Mouse (Mus musculus): Measurements from ENCODE around the gene Rb1. TPM values are rescaled to one million over a fixed set of nuclear protein-coding genes. Genes with fewer than 3 reads are reported as not detected.

The Rb1 gene
- polyA plus RNA-seq, 1 experiment from 2014 or later, result 54.3 TPM

DNA sequence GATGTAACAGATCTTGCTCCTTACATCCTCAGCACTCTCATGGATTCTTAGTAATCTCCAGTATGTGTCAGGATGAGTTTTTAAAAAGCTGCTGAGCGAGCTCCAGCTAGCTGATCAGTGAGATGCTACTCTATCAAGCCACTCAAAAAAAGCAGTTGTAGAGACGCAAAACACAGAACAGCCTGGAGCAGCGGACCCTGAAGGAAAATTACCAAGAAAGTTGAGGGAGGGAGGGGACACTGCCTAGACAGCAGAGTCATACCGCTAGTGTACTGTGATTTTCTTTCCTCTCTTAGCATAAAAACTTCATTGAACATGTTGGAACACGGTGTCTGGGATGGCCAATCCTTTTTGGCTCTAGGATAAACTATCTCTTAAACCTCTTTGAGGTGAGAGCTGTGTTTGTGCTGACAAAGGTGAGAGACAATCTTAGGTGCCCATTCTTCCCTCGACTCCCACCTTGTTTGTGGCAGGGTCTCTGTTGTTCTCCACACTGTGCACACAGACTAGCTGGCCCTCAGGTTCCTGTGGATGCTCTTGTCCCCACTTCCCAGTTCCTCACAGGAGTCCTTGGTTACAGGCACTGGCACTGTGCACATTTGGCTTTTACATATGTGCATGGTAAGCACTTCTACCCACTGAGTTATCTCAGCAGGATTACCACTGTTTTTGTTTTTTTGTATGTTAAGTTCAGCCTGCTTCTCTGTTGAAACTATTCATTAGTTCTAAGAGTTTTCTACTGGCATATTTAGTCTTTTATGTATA lies 10.9 kb upstream of the Rb1 start:
- no peak for DNase-seq (ENCODE audit: low spot score)

DNA sequence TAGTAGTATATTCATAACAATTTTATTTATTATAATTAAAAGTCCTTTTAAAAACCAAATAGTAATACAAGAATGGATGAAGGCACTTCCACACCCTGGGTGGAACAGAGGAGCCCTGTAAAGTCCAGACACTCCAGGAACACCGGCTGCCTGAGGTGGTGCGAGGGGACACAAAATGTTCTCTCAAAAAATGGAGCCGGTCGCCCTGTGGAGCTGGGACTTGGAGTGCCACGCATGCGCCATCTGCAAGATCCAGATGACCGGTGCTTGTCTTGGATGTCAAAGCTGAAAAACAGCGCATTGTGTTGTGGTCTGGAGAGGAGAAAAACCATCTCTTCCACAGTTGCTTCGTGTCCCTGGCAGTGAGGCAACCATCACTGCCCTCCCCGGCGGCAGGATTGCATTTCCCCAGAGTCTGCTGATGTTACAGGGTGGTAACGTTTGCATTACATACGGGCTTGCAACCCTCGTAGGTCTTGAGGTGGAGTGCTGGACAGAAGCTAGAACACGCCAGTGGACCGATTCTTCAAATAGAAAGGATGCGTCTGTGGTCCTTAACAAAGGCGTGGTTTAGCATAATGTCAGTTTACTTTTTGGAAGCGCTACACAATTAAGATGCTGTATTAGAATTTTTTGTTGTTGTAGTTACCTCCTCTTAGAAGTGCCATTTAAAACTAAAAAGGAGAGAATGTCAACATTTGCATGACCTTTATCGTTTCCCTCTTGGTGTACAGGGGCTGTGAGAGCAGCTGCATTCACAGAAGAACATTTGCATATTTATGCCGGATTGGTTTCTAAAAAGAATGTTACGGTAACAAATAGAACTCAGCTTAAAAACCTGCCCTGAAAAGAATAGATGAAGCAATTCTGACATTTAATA lies 9.5 kb upstream of the Rb1 start:
- no peak for DNase-seq (ENCODE audit: low spot score)

DNA sequence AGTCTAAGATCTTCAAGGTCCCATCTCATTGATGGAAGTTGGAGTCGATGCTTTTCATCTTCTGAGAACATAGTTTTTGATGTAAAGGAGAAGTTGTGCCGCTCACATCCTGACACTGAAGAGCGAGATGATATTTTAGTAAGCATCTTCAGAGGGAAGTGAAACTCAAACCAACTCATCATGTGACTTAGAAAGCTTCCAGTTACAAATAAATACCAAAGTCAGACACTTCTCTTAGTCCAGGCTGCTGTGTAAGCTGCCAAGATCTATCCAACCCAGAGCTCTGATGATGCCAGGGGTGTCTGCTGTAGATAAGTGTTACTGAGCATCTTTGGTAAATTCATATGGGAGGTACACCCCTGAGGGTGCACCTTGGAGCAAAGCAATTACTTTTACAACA lies 8.3 kb upstream of the Rb1 start:
- DNase-seq (ENCODE audit: low spot score), result no peak

DNA sequence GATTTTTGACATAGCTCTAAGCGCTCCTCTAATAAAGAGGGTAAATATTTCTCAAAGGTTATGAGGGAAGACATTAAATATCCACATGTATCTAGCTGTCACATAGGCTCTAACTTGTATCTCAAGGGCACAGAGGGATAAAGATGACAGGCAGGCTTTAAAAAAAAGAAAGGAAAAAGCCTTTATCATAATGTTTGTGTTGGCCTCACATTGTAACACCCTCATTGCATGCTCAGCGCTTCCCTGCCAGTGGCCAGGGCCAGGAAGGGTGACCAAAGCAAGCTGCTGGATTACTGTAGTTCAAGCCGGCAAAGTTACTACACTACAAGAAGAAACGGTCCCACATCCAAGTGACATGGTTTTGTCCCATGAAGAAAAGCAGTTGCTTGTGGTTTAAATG lies 5.8 kb upstream of the Rb1 start:
- DNase-seq (ENCODE audit: low spot score), result no peak

DNA sequence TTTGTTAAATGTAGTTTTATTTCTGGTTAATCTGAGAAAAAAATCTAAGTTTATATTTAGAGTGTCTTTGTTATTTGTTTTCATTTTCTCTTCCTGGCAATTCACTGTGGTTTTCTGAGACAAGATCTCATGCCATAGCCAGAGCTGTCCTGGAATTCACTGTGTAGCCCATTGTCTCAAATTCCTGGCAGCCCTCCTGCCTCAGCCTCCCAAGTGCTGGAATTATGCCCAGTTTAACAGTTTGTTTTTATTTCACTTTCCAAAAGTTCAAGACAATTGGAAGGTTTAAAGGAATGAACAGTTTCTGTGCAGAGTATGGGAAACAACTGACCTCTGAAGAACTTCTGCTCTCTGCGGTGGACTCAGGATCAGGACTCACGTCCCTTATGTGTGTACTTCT lies 4.2 kb upstream of the Rb1 start:
- no peak for DNase-seq (ENCODE audit: low spot score)

DNA sequence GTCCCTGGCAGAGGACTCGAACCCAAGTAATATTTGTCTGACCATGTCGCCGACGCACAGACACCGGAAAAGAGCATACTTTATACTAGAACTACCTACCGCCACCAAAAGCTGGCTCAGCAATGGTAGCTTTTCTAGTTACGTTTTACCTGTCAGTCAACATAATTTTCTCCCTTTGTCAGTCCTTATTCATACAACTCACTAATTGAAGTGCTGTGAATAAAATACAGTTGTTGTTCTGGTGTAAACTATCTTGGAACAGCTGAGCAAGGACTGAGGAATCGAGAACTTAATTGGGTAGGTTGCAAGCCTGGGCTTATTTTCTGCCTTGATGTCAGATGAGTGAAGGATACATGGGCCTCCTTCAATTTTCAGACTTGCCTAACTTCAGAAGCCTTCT lies 889 bp upstream of the Rb1 start:
- no peak for DNase-seq (ENCODE audit: low spot score)

DNA sequence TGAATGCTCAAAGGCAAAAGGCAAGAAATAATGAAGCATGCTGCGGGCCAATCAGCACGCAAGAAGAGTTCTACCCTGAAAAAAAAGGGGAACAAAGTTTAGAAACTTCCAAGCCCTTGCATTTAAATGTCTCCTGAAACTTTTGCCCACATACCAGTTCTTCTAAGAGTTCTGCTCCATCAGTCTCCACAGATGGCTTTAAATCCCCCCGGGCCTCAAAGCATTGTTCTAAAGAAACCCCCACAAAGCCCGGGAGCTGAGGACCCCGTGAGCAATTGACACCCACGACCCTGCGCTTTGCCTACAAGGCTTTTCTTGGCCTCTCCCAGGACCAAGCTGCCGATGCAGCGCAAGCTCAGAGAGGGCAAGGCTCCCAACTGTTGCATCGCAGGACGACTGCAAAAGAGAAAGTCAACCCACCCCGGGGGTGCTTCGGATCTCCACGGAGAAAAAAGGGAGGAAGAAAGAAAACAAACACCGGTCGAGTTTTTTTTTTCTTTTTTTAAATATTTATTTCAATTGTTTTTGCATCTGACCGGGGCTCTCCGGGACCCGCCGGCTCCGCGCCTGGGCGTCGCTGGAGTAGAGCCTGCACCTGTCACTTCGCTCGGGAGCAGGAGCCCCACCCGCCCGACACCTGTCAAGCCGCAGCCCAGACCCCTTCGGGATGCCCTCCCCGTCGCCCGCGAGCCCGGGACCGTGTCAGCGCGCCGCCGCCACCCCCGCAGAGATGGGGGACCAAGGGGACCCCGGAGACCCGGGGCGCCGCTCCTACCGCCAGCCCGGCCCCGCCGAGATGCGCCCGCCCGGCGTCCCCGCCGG lies 777 bp downstream of the Rb1 start:
- peak; percentile 56 for DNase-seq (ENCODE audit: low spot score)

DNA sequence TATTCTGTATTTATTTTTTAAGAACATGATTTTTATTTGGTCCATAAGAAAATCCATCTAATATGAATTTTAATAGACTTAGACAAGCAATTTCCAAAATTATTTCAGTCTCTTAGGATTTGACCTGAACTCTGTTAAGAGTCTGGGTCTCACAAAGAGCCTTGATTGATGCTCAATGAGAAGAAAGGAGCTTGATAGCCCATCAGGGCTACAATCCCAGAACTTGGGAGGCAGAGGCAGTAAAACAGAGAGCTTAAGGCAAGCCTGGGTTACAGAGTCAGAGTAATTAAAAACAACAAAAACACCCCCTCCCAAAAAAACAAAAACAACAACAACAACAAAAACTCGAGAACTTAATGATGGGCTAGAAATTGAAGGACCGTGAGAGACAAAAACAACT lies 1.7 kb downstream of the Rb1 start:
- DNase-seq (ENCODE audit: low spot score), result no peak

DNA sequence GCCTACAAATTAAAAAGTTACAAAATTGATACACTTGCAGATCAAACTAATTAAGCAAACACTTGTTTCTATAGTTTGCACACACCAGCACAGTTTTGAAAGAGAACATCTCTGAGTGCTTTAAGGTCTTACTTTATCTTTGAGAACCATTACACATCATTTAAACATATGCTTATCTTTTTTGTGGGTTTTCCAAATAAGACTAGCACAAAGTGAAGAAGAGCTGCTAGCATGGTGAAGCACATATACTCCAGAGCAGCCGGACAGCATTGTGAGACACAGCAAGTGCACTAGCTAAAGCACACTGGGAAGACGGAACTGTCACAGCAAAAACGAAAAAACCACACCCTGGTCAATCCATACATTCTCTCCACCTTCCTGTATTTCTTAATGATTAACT lies 3.5 kb downstream of the Rb1 start:
- DNase-seq (ENCODE audit: low spot score), result no peak

DNA sequence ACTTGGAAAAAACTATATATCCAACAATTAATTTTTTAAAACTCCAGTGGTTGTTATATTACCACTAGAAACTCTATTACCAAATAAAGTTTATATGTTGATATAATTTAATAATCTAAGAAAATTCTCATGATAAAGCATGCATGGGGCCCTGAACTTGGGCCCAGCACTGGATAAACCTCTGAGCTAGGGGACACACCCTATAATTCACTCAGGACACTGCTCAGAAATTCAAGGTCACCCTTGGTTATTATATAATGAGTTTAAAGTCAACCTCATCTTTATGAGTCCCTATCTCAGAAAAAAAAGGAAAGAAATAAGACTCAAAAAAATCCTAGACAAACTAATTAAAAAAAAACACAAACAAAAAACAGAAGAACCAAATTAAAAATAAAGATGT lies 8.7 kb downstream of the Rb1 start:
- DNase-seq (ENCODE audit: low spot score), result no peak

DNA sequence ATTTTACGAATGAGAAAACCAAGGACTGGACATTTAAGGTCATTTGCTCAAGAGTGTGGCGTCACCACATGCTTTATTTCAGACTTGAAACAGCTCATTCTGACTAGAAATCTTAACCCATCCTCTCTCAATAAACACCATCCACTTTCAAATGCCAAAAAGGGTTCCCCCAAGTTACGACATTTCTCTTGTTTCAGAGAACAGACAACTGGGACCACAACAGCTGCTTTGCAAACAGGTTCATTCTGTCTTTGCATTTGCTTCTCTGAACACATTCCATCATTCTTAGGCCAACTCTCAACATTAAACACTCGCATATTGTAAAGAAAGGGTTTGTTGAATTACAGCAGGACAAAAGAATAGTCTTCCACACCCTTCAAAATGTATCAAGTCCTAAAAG lies 11.8 kb downstream of the Rb1 start:
- no peak for DNase-seq (ENCODE audit: low spot score)

DNA sequence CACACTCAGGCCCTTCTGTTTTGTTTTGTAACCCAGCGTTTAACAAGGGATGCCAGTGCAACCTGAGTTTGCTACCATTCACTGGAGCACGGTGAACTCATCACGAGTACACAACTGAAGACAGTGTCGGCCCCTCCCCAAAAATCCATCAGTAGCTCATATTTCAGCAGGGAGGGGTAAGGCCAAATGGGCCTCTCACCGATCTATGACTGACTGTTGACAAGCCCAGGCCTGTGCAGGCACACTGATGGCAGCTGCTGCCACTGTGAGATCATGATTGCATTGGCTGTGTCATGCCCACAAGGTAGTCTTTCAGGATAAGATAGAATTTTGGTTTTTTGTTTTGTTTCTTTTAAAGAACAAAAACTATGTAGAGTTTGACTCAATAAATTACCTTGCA lies 12.2 kb downstream of the Rb1 start:
- DNase-seq (ENCODE audit: low spot score), result no peak

DNA sequence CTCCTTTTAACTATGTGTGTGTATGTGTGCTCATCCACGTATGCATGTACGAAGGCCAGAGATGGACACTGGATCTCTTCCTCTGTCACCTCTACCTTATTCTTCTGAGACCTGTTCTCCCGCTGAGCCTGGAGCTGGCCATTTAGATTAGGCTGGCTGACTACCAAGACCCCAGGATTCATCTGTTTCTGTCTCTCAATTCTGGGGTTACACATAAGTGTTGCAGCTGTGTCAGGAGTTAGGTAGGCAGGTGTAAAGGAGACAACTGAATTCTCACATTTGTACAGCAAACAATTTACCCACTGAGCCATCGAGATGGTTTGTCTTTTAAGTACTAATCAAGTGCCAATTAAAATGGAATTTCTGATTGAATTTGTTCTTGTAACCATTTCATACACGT lies 12.7 kb downstream of the Rb1 start:
- DNase-seq (ENCODE audit: low spot score), result no peak

DNA sequence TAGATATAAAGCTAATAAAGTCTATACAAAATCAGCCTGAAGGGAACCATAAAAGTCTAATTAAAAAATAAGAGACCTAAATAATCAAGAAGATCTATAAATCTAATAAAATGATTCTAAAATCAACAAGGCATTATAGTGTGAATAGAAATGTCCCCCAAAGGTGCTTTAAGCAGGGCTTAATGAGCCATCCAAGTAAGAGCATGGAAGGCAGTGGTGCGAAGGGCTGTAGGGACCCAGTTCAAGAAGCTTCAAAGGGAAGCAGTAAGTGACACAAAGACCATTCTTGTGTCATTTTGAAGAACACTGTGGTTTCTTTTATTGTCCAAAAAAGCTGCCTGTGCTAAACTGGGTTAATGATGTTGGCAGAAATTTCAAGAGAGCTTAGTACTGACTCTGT lies 18.1 kb downstream of the Rb1 start:
- no peak for DNase-seq (ENCODE audit: low spot score)

DNA sequence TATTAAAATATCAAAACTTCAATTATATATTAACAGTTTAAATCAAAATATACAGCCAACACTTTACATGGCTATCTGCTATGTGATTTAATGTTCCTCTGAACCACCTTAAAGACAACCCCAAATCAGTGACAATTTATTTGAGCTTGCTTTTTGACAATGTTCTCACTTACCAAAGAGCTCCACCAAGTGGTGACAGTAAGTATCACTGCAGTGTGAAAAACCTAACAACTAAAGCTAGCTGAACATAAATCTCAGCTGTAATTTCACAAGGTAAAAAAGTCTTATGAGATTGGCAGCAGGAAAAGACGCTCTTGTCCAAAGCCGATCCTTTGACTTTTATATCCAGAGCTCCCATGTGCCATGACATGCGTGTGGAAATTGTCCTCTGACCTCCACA lies 22.4 kb downstream of the Rb1 start:
- DNase-seq (ENCODE audit: low spot score), result peak; percentile 78

DNA sequence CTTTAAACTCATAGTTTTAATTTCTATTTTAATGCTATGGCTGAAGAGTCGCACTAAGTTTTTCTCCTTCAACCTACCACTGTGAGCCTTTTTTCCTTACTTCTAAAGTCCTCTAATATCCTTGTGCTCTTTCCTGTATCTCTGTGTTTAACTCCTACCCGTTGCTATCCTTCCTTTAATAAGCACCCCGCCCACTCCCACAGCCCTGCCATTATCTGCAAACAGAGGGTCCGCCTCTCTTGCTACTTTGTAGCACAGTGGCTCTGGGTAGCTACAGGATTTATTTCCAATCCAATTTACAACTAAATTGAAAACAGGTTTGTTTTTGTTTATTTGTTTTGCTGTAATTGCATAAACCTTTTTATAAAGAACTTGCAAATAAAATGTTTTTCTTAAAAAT lies 23.8 kb downstream of the Rb1 start:
- no peak for DNase-seq (ENCODE audit: low spot score)

DNA sequence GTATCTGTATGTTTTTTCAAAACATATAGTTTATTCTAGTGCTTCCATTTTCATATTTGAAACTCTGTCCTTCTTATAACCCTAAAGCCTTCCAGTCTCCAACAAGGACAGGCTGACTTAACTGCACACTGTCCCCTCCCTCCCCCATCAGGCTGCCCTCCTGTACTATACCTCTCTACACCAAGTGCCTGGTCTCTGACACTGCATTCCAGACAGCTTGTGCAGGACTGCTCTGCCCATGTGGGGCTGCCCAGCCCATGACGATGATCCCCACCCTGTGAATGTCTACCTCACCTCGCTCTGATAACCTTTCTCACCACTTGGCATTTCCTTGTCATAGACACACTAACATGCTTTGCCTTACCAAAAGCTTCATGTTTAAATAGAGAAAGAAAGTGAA lies 30.1 kb downstream of the Rb1 start:
- no peak for DNase-seq (ENCODE audit: low spot score)

DNA sequence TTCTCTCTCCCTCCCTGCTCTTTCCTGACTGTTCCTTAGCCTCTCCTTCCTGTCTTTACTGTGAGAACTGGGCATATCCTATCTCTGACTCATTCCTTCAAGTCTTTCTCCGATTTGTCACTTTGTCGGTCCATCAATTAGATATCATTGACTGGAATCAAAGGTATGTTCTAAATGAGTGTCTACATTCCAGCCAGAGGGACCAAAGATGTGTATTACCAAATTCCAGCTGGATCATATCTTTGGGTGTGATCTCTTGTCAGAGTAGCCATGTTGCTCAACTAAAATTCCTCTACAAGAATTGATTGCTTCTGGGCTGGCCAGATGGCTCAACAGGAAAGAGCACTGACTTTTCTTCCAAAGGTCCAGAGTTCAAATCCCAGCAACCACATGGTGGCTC lies 32.0 kb downstream of the Rb1 start:
- no peak for DNase-seq (ENCODE audit: low spot score)

DNA sequence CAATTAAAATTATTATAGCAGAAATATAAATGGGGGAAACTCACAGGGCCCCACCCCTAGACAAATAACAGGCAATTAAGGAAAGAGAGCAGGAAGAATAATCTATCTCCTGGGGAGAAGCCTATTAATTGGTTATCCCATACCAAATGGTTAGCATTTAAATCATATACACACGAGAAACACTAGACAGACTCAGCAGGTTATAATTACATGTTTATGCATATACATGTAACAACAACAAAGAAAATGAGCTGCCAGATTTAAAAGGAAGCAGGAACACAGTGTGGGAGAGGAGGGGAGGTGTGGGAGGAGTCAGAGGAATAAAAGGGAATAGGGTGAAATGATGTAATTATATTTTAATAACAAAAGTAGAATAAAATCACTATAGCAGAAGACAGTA lies 33.2 kb downstream of the Rb1 start:
- DNase-seq (ENCODE audit: low spot score), result no peak

DNA sequence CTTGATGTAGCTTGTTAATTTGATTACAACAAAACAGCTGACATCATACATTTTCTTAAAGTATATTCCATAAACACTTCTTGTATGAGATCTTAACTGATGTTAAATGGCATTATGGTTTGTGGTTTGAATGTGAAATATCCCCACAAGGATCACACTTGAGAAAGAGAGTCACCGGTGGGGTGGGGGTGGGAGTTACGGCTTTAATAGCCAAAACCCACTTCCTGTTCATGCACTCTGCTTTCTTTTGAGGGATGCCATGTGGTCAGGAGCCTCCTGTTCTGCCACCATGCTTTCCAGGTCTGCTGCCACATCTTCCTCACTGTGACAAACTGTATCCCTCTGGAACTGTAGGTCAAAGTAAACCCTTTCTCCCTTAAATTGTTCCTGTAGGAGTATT lies 35.7 kb downstream of the Rb1 start:
- DNase-seq (ENCODE audit: low spot score), result peak; percentile 21

DNA sequence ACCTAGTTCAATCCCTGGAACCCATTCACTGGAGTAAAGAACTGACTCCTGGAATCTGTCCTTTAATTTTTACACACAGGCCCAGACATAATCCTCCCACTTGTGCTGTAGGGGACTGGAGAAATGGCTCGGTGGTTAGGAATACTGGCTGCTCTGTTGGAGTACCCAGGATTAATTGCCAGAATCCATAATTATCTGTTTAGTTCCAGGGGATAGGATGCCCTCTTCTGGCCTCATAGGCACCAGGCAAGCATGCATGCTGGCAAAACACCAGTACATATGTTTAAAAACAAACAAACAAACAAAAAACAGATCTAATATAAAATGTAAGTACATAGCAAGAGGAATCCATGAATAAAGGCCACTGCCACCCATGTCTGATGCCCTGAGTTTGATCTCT lies 44.6 kb downstream of the Rb1 start:
- no peak for DNase-seq (ENCODE audit: low spot score)

DNA sequence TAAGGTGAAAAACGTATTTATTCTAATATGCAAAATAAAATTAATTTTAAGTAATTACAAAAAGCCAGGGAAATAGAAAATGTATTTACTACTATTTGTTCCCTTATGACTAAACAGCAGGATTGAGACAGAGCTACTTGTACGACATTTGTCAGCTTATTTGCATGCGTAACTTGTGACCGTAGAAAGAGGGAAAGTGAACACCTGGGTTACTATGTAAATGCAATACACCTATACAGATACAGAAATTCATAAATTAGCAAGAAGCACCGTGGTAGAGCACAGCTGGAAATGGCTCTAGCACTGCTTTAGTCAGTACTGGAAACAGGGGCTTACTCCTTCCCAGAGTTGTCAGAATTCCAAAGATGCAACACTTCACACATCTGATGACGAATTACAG lies 46.5 kb downstream of the Rb1 start:
- no peak for DNase-seq (ENCODE audit: low spot score)

Measured in thymus, postnatal 0 days (tissue).